Mouse (Mus musculus) cerebellum, postnatal 36 days (tissue): ENCODE results near the gene Hist1h2bp.

Experiments used
- DNase-seq, 2 experiments: peaks; one replicate each; pipeline ENCODE4 v3.0.0; 2021 to 2022; ENCODE audit warnings: mixed read lengths in 2 of 2

The Hist1h2bp gene

GRCm38 (mm10) chr13:21786899-21787629 lies at the start of gene Hist1h2bp, which contains the start of gene Hist1h2an:
Gene Hist1h2bp, plus strand, starts transcription at chr13:21787461.
Gene Hist1h2an, minus strand, starts transcription at chr13:21787218.
- DNase-seq: peak; percentile 78 to 90

- no peak for DNase-seq
These were observed 42.3 kb upstream of the Hist1h2bp start for GRCm38 (mm10) chr13:21745006-21745405.

- DNase-seq: no peak
These were observed 37.7 kb upstream of the Hist1h2bp start for GRCm38 (mm10) chr13:21749387-21750158.

- peak; percentile 93 to 95 for DNase-seq
These were observed 36.9 kb upstream of the Hist1h2bp start, which contains the start of gene Hist1h4k for GRCm38 (mm10) chr13:21750159-21751017. Gene Hist1h4k, minus strand, starts transcription at chr13:21750505.

- DNase-seq: no peak
These were observed 35.8 kb upstream of the Hist1h2bp start for GRCm38 (mm10) chr13:21751417-21751816.

GRCm38 (mm10) chr13:21751827-21752226 lies 35.4 kb upstream of the Hist1h2bp start:
- DNase-seq: no peak

- DNase-seq: no peak
These were observed 34.9 kb upstream of the Hist1h2bp start for GRCm38 (mm10) chr13:21752356-21752755.

GRCm38 (mm10) chr13:21753051-21753523 lies 34.2 kb upstream of the Hist1h2bp start:
- no peak for DNase-seq

- peak; percentile 40 to 75 for DNase-seq
These were observed 33.6 kb upstream of the Hist1h2bp start, which contains the start of the genes Hist1h2ak and Hist1h2bn for GRCm38 (mm10) chr13:21753524-21754285. Gene Hist1h2ak, minus strand, starts transcription at chr13:21753827. Gene Hist1h2bn, plus strand, starts transcription at chr13:21754123.

- DNase-seq: peak in 1 of 2 experiments; percentile 15
These were observed 32.8 kb upstream of the Hist1h2bp start for GRCm38 (mm10) chr13:21754294-21755001.

GRCm38 (mm10) chr13:21755707-21756106 lies 31.6 kb upstream of the Hist1h2bp start:
- DNase-seq: no peak

- DNase-seq: peak; percentile 52 to 68
These were observed 8.2 kb upstream of the Hist1h2bp start for GRCm38 (mm10) chr13:21778814-21779766.

- DNase-seq: peak; percentile 74 to 75
These were observed 7.2 kb upstream of the Hist1h2bp start, which contains the start of gene Hist1h1b for GRCm38 (mm10) chr13:21779767-21780731. Gene Hist1h1b, minus strand, starts transcription at chr13:21780625.

GRCm38 (mm10) chr13:21781021-21781555 lies 6.2 kb upstream of the Hist1h2bp start:
- DNase-seq: no peak

- DNase-seq: no peak
These were observed 5.6 kb upstream of the Hist1h2bp start for GRCm38 (mm10) chr13:21781639-21782038.

- peak; percentile 12 to 21 for DNase-seq
These were observed 4.7 kb upstream of the Hist1h2bp start for GRCm38 (mm10) chr13:21782361-21783254.

- DNase-seq: peak; percentile 41 to 66
These were observed 4.0 kb upstream of the Hist1h2bp start, which contains the start of gene Hist1h3i for GRCm38 (mm10) chr13:21783255-21783617. Gene Hist1h3i, minus strand, starts transcription at chr13:21783370.
